Mouse (Mus musculus) lung, postnatal 0 days (tissue): ENCODE measurements around the gene Urah. TPM values are rescaled to one million over a fixed set of nuclear protein-coding genes. Genes with fewer than 3 reads are reported as not detected.

Experiments used
- ATAC-seq: fragments of 200-750 bp; cut with Nextera tagmentation; 2 replicates; pipeline ENCODE4 v1.8.0; 2017; ENCODE audit warnings: moderate library complexity
- DNase-seq: peaks from one replicate; pipeline ENCODE4 v3.0.0-alpha.2; 2016; ENCODE audit warnings: low spot score
- H3K27ac ChIP-seq: fragments of 300-500 bp; sonication (generic); 2 replicates; pipeline ENCODE4 v1.5.1; 2014; ENCODE audit warnings: antibody characterized with exemption, mild to moderate bottlenecking, low read length, mixed read lengths
- H3K27me3 ChIP-seq: fragments of 300-500 bp; sonication (generic); replicated peaks from 2 replicates; pipeline ENCODE4 v1.6.1; 2014; ENCODE audit warnings: low read length, mixed read lengths; ENCODE audit not compliant: insufficient read depth
- H3K36me3 ChIP-seq: fragments of 300-500 bp; sonication (generic); 2 replicates; pipeline ENCODE4 v1.6.1; 2014; ENCODE audit warnings: low read length, mixed read lengths; ENCODE audit not compliant: insufficient read depth
- H3K4me1 ChIP-seq: fragments of 300-500 bp; sonication (generic); 2 replicates; pipeline ENCODE4 v1.6.1; 2014; ENCODE audit warnings: antibody characterized with exemption, low read depth, low read length, mixed read lengths; ENCODE audit not compliant: insufficient read depth
- H3K4me2 ChIP-seq: fragments of 300-500 bp; sonication (generic); replicated peaks from 2 replicates; pipeline ENCODE4 v1.6.1; 2014; ENCODE audit warnings: low read depth, mild to moderate bottlenecking, low read length, moderate library complexity, mixed read lengths
- H3K4me3 ChIP-seq: fragments of 300-500 bp; sonication (generic); 2 replicates; pipeline ENCODE4 v1.5.1; 2014; ENCODE audit warnings: low read depth, low read length
- H3K9ac ChIP-seq: fragments of 300-500 bp; sonication (generic); replicated peaks from 2 replicates; pipeline ENCODE4 v1.6.1; 2014; ENCODE audit warnings: low read depth, mild to moderate bottlenecking
- H3K9me3 ChIP-seq: fragments of 300-500 bp; sonication (generic); 2 replicates; pipeline ENCODE4 v1.6.1; 2016; ENCODE audit warnings: low read length, mixed read lengths
- CTCF ChIP-seq: IDR thresholded peaks from 2 replicates; pipeline ENCODE4 v1.5.1; 2016; ENCODE audit warnings: antibody characterized with exemption, mild to moderate bottlenecking
- EP300 ChIP-seq: IDR thresholded peaks from 2 replicates; pipeline ENCODE4 v1.6.1; 2016; ENCODE audit warnings: antibody characterized with exemption, mild to moderate bottlenecking, control low read depth
- WGBS: fragments of 180-500 bp; shearing (Covaris S2); extraction: QIAGEN DNeasy Blood & Tissue Kit; methylation state at CpG from one replicate; pipeline ENCODE4 v1.1.7; 2014; 5-methylcytosine and 5-hydroxymethylcytosine counted together
- polyA plus RNA-seq: library from polyadenylated mRNA; unstranded; fragments of >200 nt; fragmentation: Nextera tagmentation; extraction: Ambion mirVana; gene quantifications from 2 replicates; pipeline ENCODE4 v1.2.1, GENCODE M21; 2015

The Urah gene
- polyA plus RNA-seq, 1 experiment from 2014 or later: 15.0 TPM

DNA sequence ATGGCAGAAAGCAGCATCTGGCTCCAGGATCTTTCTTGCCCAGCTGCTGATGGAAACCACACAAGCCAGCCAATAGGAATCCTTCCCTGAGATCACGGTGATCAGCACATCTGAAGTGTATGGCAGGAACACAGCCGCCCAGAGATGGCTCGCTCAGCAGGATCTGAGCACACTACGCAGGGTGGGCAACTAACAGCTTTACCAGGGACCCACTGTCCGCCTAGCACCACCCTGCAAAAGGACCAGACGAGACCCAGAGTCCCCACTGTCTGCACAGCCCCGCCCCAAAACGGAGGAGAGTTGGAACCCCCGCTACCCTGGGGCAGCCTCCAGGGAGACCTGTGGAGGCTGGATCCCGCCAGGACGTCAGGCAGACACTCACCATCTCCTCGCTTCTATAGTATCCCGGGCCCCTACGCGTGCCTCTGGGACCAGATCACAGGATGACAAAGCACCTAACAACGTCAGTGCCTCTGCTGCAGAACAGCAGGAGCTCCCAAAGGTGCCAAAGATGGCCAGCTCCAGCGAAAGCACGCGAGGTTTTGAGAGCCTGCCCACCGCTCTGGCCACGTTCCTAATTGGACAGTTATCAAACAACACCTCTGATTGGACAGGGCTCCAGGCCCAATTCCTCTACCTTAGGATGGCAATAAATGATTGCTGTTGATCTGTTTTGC, 13.0 kb upstream of the Urah start, which contains the start of gene Zfp941:
Zfp941 (minus strand) TSS at position 526 of the 677 bp plus-strand sequence.
- H3K4me1 ChIP-seq: no peaks in the 10 kb centered on the region

GRCm38 (mm10) chr7:140822731-140823130, 12.1 kb upstream of the Urah start:
- H3K4me2 ChIP-seq: no peak overlapping the region
- H3K27ac ChIP-seq: no peak overlapping the region
- no peak overlapping the region for H3K4me3 ChIP-seq
- ATAC-seq: no peak
- H3K9me3 ChIP-seq: no peaks in the 10 kb centered on the region
- no peak for TF ChIP-seq EP300
- H3K9ac ChIP-seq: no peak overlapping the region
- no peak for DNase-seq
- WGBS: 79% methylated on average over 4 of the region's 4 CpGs
- no peaks in the 10 kb centered on the region for H3K4me1 ChIP-seq
- H3K27me3 ChIP-seq: no peaks in the 10 kb centered on the region
- H3K36me3 ChIP-seq: no peaks in the 10 kb centered on the region

More for the DNA sequence above, 13.0 kb upstream of the Urah start, which contains the start of gene Zfp941:
- Histone ChIP-seq H3K27ac (no peak within 1 kb of the TSS), H3K4me2 (peak within 1 kb of the TSS; percentile 56), H3K9me3 (no peaks in the 10 kb centered on the region), H3K27me3 (no peaks in the 10 kb centered on the region), H3K4me3 (peak within 1 kb of the TSS; percentile 11; the same call in 1 of the 2 replicates), H3K9ac (no peak within 1 kb of the TSS), H3K36me3 (no peaks in the 10 kb centered on the region)
- no peak for TF ChIP-seq CTCF
- no peak for TF ChIP-seq EP300
- 2% methylated on average over 21 of the region's 21 CpGs for WGBS
- ATAC-seq (peak; percentile 38), DNase-seq (peak; percentile 30)

- no peaks in the 10 kb centered on the region for H3K9me3 ChIP-seq
- ATAC-seq (peak; percentile 69), DNase-seq (peak; percentile 74)
- H3K4me2 ChIP-seq: 0 out of 2 replicates have a peak overlapping the region, but pooled peaks have one; percentile 8
- H3K27me3 ChIP-seq: no peaks in the 10 kb centered on the region
- no peak overlapping the region for H3K27ac ChIP-seq
- H3K9ac ChIP-seq: no peak overlapping the region
- H3K4me3 ChIP-seq: no peak overlapping the region
- WGBS: 18% methylated on average over 8 of the region's 8 CpGs
- no peaks in the 10 kb centered on the region for H3K36me3 ChIP-seq
- no peaks in the 10 kb centered on the region for H3K4me1 ChIP-seq
- no peak for TF ChIP-seq EP300
- peak; percentile 74 for TF ChIP-seq CTCF
These were observed 6.5 kb upstream of the Urah start for GRCm38 (mm10) chr7:140828171-140828881.

DNA sequence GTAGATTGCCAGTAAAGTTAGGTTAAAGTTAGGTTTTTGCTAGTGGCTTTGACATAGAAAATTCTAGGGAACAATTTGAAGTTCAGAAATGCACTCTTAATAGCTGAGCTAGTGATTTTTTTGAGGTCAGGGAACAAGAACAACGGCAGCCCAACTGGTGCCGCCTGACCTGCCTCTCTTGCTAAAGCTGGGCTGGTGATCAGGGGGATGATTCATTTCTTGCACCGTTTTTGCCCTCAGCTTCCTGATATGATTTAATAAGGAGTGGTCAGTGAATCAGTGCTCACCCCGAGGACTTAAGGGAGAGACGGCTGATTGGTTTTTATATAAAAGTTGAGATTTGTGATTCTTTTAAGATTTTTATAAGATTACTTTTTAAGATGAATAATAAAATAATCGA, 3.4 kb upstream of the Urah start:
- TF ChIP-seq EP300: no peak
- TF ChIP-seq CTCF: no peak
- WGBS: 55% methylated on average over 6 of the region's 6 CpGs

DNA sequence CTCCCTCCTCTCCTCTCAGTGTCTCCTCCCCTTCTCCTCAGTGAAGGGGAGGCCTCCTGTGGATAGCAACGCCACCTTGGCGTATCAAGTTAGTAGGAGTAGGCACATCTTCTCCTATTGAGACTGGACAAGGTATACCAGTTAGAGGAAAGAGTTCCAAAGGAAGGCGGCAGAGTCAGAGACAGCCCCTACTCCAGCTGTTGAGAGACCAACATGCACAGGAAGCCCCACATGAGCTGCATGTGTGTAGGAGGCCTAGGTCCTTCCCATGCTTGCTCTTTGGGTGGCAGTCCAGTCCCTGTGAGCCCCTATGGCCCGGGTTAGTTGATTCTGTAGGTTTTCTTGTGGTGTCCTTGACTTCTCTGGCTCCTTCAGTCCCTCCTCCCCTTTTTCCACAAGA, 1.5 kb upstream of the Urah start:
- no peak overlapping the region for H3K9ac ChIP-seq
- no peaks in the 10 kb centered on the region for H3K27me3 ChIP-seq
- H3K9me3 ChIP-seq: no peaks in the 10 kb centered on the region
- H3K4me2 ChIP-seq: no peak overlapping the region
- 81% methylated on average over 4 of the region's 4 CpGs for WGBS
- no peak overlapping the region for H3K27ac ChIP-seq
- no peaks in the 10 kb centered on the region for H3K4me1 ChIP-seq
- TF ChIP-seq CTCF (no peak), EP300 (no peak)
- no peak for DNase-seq
- no peaks in the 10 kb centered on the region for H3K36me3 ChIP-seq
- no peak for ATAC-seq
- H3K4me3 ChIP-seq: no peak overlapping the region

More for the DNA sequence above, 3.4 kb upstream of the Urah start:
- no peaks in the 10 kb centered on the region for H3K9me3 ChIP-seq
- H3K27me3 ChIP-seq: no peaks in the 10 kb centered on the region
- H3K4me3 ChIP-seq: no peak overlapping the region
- DNase-seq (no peak), ATAC-seq (no peak)
- H3K27ac ChIP-seq: no peak overlapping the region
- H3K4me1 ChIP-seq: no peaks in the 10 kb centered on the region
- H3K9ac ChIP-seq: no peak overlapping the region
- no peak overlapping the region for H3K4me2 ChIP-seq
- H3K36me3 ChIP-seq: no peaks in the 10 kb centered on the region

DNA sequence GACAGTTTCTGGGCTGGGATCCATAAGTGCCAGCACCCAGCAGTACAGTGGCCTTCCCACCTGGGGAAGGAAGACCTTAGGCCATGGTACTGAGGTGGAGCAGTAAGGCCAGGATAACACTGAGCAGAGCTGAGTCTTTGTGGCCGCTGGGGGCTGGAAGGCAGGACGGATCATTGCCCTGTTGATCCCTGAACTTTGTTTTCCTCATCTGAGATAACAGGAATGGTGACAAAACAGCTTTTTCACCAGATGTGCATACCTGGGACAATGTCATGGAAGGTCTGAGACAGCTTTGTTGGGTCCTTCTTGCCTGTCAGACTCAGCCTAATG, 905 bp downstream of the Urah start:
- Histone ChIP-seq H3K9ac (no peak overlapping the region), H3K4me3 (no peak overlapping the region), H3K27ac (no peak overlapping the region), H3K27me3 (no peaks in the 10 kb centered on the region), H3K4me1 (no peaks in the 10 kb centered on the region), H3K4me2 (peak overlapping the region; percentile 32; the same call in 1 of the 2 replicates), H3K9me3 (no peaks in the 10 kb centered on the region), H3K36me3 (no peaks in the 10 kb centered on the region)
- TF ChIP-seq EP300 (no peak), CTCF (no peak)
- 72% methylated on average over 2 of the region's 2 CpGs for WGBS
- no peak for DNase-seq
- ATAC-seq: 0 out of 2 replicates have a peak, but pooled peaks have one; percentile 4
